Mouse (Mus musculus) E14TG2a.4 (cell line): ENCODE data around the gene Usp18.
A peak's percentile ranks its signal among the peaks of the same experiment; 100 is the strongest.

Experiments
- H3K27me3 ChIP-seq: 2 replicates; pipeline ENCODE4 v1.6.1; 2014; ENCODE audit warnings: low read length, control low read depth; ENCODE audit not compliant: insufficient read depth
- H3K36me3 ChIP-seq: 2 replicates; pipeline ENCODE4 v1.6.1; 2014; ENCODE audit warnings: low read length, control low read depth; ENCODE audit not compliant: insufficient read depth
- H3K4me1 ChIP-seq: replicated peaks from 2 replicates; pipeline ENCODE4 v1.6.1; 2014; ENCODE audit warnings: low read depth, low read length, control low read depth
- H3K4me3 ChIP-seq: replicated peaks from 2 replicates; pipeline ENCODE4 v1.5.1; 2014; ENCODE audit warnings: mild to moderate bottlenecking, low read length
- H3K9me3 ChIP-seq: 2 replicates; pipeline ENCODE4 v1.6.1; 2014; ENCODE audit warnings: low read length, control low read depth
- CTCF ChIP-seq: conservative IDR thresholded peaks from 2 replicates; pipeline ENCODE4 v1.5.1; 2014; ENCODE audit warnings: low read length
- NANOG ChIP-seq: IDR thresholded peaks from 2 replicates; pipeline ENCODE4 v1.6.1; 2014; ENCODE audit warnings: borderline replicate concordance, low read length, mixed read lengths
- POU5F1 ChIP-seq: IDR thresholded peaks from 2 replicates; pipeline ENCODE4 v1.6.1; 2014; ENCODE audit warnings: low read length, borderline replicate concordance

Usp18 gene

GRCm38 (mm10) chr6:121211743-121212142, 34.0 kb upstream of the Usp18 start:
- H3K4me1 ChIP-seq = peaks cover 18% of the 10 kb centered on the region

GRCm38 (mm10) chr6:121212988-121213387, 32.7 kb upstream of the Usp18 start:
- no peaks in the 10 kb centered on the region for H3K36me3 ChIP-seq
- no peak overlapping the region for H3K4me3 ChIP-seq
- H3K27me3 ChIP-seq = peaks cover 71% of the 10 kb centered on the region
- no peak for TF ChIP-seq CTCF
- no peaks in the 10 kb centered on the region for H3K9me3 ChIP-seq
- peaks cover 18% of the 10 kb centered on the region for H3K4me1 ChIP-seq

More at GRCm38 (mm10) chr6:121211743-121212142, 34.0 kb upstream of the Usp18 start:
- TF ChIP-seq CTCF = no peak
- TF ChIP-seq POU5F1 = no peak
- TF ChIP-seq NANOG = no peak
- no peaks in the 10 kb centered on the region for H3K9me3 ChIP-seq
- peak overlapping the region; percentile 79 for H3K4me3 ChIP-seq
- no peaks in the 10 kb centered on the region for H3K36me3 ChIP-seq
- H3K27me3 ChIP-seq = peaks cover 61% of the 10 kb centered on the region

DNA sequence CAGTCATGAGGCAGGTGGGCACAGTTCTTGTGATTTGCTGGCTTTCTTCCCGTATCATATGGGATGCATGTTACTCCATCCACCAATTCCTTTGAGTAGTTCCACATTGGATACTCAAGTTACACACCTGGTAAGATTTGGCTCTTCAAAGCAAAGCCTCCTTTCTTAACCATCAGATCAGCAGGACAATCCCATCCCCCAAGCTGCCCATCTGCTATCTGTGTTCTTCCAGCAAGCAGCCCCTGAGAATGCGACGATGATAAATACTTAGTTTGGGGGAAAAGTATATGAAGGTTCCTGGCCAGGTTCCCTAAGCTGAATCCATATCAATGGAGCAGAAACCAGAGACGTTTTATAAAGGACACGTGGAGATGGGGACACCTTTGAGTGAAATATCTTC, 31.5 kb upstream of the Usp18 start:
- Histone ChIP-seq H3K9me3 (no peaks in the 10 kb centered on the region), H3K4me3 (no peak overlapping the region), H3K36me3 (no peaks in the 10 kb centered on the region), H3K27me3 (peaks cover 72% of the 10 kb centered on the region), H3K4me1 (peaks cover 18% of the 10 kb centered on the region)
- TF ChIP-seq POU5F1 (no peak), CTCF (no peak), NANOG (no peak)

GRCm38 (mm10) chr6:121214667-121215330, 30.9 kb upstream of the Usp18 start:
- peaks cover 68% of the 10 kb centered on the region for H3K27me3 ChIP-seq
- no peaks in the 10 kb centered on the region for H3K9me3 ChIP-seq
- TF ChIP-seq POU5F1 = no peak
- TF ChIP-seq CTCF = no peak
- no peak for TF ChIP-seq NANOG
- no peaks in the 10 kb centered on the region for H3K36me3 ChIP-seq
- no peak overlapping the region for H3K4me3 ChIP-seq
- H3K4me1 ChIP-seq = peaks cover 18% of the 10 kb centered on the region

GRCm38 (mm10) chr6:121215336-121215735, 30.4 kb upstream of the Usp18 start:
- Histone ChIP-seq H3K9me3 (no peaks in the 10 kb centered on the region), H3K36me3 (no peaks in the 10 kb centered on the region)
- TF ChIP-seq POU5F1 (no peak), CTCF (no peak), NANOG (no peak)

GRCm38 (mm10) chr6:121215896-121216295, 29.8 kb upstream of the Usp18 start:
- Histone ChIP-seq H3K9me3 (no peaks in the 10 kb centered on the region), H3K36me3 (no peaks in the 10 kb centered on the region), H3K27me3 (peaks cover 66% of the 10 kb centered on the region), H3K4me1 (peaks cover 12% of the 10 kb centered on the region), H3K4me3 (no peak overlapping the region)
- TF ChIP-seq NANOG (no peak), CTCF (no peak), POU5F1 (no peak)

More at GRCm38 (mm10) chr6:121215336-121215735, 30.4 kb upstream of the Usp18 start:
- peaks cover 66% of the 10 kb centered on the region for H3K27me3 ChIP-seq
- H3K4me3 ChIP-seq = no peak overlapping the region
- peaks cover 16% of the 10 kb centered on the region for H3K4me1 ChIP-seq

- no peak for TF ChIP-seq NANOG
- no peak for TF ChIP-seq POU5F1
- TF ChIP-seq CTCF = no peak
- Histone ChIP-seq H3K27me3 (peaks cover 58% of the 10 kb centered on the region), H3K4me1 (peaks cover 3% of the 10 kb centered on the region), H3K4me3 (no peak overlapping the region), H3K36me3 (no peaks in the 10 kb centered on the region), H3K9me3 (no peaks in the 10 kb centered on the region)
Observed at GRCm38 (mm10) chr6:121216589-121217255, 29.0 kb upstream of the Usp18 start.

GRCm38 (mm10) chr6:121218002-121218401, 27.7 kb upstream of the Usp18 start:
- no peaks in the 10 kb centered on the region for H3K4me1 ChIP-seq
- peaks cover 2% of the 10 kb centered on the region; the same call in 1 of the 2 replicates for H3K9me3 ChIP-seq

GRCm38 (mm10) chr6:121219406-121219805, 26.3 kb upstream of the Usp18 start:
- TF ChIP-seq POU5F1 (no peak), NANOG (no peak), CTCF (no peak)
- Histone ChIP-seq H3K9me3 (peaks cover 4% of the 10 kb centered on the region; the same call in 1 of the 2 replicates), H3K4me3 (no peak overlapping the region), H3K27me3 (peaks cover 51% of the 10 kb centered on the region), H3K4me1 (peaks cover 4% of the 10 kb centered on the region), H3K36me3 (no peaks in the 10 kb centered on the region)

More at GRCm38 (mm10) chr6:121218002-121218401, 27.7 kb upstream of the Usp18 start:
- H3K4me3 ChIP-seq = no peak overlapping the region
- H3K27me3 ChIP-seq = peaks cover 52% of the 10 kb centered on the region
- no peaks in the 10 kb centered on the region for H3K36me3 ChIP-seq
- TF ChIP-seq CTCF (no peak), NANOG (no peak), POU5F1 (no peak)
